Mouse (Mus musculus) C2C12 (cell line): ENCODE results near the gene Hadh. TPM values are rescaled to one million over a fixed set of nuclear protein-coding genes. Genes with fewer than 3 reads are reported as not detected.

ENCODE experiments used
- H3K27me3 ChIP-seq: one replicate; pipeline ENCODE4 v1.6.1; 2011; ENCODE audit not compliant: control insufficient read depth, insufficient read depth, insufficient read length
- H3K36me3 ChIP-seq: one replicate; pipeline ENCODE4 v1.6.1; 2011; ENCODE audit not compliant: control insufficient read depth, insufficient read depth
- H3K4me3 ChIP-seq: one replicate; pipeline ENCODE4 v1.5.1; 2011; ENCODE audit warnings: mild to moderate bottlenecking, control low read depth; ENCODE audit not compliant: poor library complexity, insufficient read depth, severe bottlenecking
- H3K79me2 ChIP-seq: one replicate; pipeline ENCODE4 v1.6.1; 2011; ENCODE audit not compliant: control insufficient read depth, insufficient read depth
- H3K79me3 ChIP-seq: one replicate; pipeline ENCODE4 v1.6.1; 2011; ENCODE audit warnings: low read depth, control low read depth
- H3ac ChIP-seq: one replicate; pipeline ENCODE3; 2011; ENCODE audit warnings: low read depth; ENCODE audit not compliant: control insufficient read depth, insufficient read length
- CEBPB ChIP-seq: IDR thresholded peaks from one replicate; pipeline ENCODE4 v1.6.1; 2011; ENCODE audit warnings: low read depth, mild to moderate bottlenecking, control low read depth, moderate library complexity
- CTCF ChIP-seq: IDR thresholded peaks from one replicate; pipeline ENCODE4 v1.5.1; 2011; ENCODE audit not compliant: control insufficient read depth, insufficient read depth, insufficient read length
- FOSL1 ChIP-seq: IDR thresholded peaks from one replicate; pipeline ENCODE4 v1.8.0; 2011; ENCODE audit warnings: mild to moderate bottlenecking, low read length; ENCODE audit not compliant: poor library complexity, insufficient read depth, severe bottlenecking
- MAX ChIP-seq: IDR thresholded peaks from one replicate; pipeline ENCODE4 v1.6.1; 2011; ENCODE audit warnings: mild to moderate bottlenecking, control low read depth
- MYOD1 ChIP-seq: IDR thresholded peaks from one replicate; pipeline ENCODE4 v1.6.1; 2011; ENCODE audit warnings: low read depth; ENCODE audit not compliant: control insufficient read depth, insufficient read length
- MYOG ChIP-seq: IDR thresholded peaks from one replicate; pipeline ENCODE4 v1.6.1; 2011; ENCODE audit not compliant: control insufficient read depth, insufficient read length; ENCODE audit errors: extremely low read depth
- USF1 ChIP-seq: IDR thresholded peaks from one replicate; pipeline ENCODE4 v1.6.1; 2011; ENCODE audit warnings: low read depth, mild to moderate bottlenecking, control low read depth, moderate library complexity
- polyA plus RNA-seq: library from polyadenylated mRNA; unstranded; fragments of >200 nt; fragmentation: generic; extraction: Trizol; gene quantifications from one replicate; pipeline ENCODE4 v1.2.1, GENCODE M21; 2012; ENCODE audit warnings: missing spikeins

Hadh gene
- polyA plus RNA-seq, 1 experiment, result 65.3 TPM

DNA sequence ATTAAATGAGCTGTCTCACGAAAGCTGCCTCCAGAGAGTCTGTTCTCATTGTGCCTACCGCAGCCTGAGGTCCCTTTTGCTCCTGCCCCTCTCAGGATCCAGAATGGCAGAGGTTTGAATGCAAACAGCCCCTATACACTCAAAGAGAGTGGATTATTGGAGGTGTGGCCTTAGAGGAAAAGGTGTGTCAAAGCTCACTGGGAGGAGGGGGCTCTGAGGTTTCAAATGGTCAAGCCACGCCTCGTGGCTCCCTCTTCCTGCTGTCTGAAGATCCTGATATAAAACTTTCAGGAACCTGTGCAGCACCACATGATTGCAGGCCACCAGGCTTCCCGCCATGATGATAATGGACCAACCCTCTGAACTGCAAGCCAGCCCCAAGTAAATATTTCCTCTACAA lies 24.1 kb downstream of the Hadh start:
- Histone ChIP-seq H3K27me3 (no peaks in the 10 kb centered on the region), H3K36me3 (no peaks in the 10 kb centered on the region), H3K4me3 (no peak overlapping the region), H3K79me3 (no peaks in the 10 kb centered on the region), H3K79me2 (no peaks in the 10 kb centered on the region), H3ac (no peak overlapping the region)
- TF ChIP-seq USF1, result no peak
- TF ChIP-seq FOSL1, result no peak

DNA sequence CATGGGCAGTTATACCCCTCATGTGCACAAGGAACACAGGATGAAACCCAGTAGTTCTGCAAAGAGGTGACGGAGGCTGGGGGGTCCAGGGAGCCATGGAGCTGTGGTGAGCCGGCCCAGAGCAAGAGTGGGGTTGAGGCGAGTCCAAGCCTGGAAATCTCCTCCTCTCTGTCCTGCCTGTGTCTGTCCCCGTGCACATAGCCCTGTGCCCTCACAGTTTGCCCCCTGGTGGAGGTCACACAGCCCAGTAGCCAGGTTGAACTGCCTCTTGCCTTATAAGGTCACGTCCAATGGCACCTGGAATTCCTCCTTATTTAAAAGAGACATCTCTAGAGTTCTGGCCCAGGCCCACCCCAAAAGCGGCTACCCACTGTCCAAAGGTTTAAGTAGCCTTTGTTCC lies 24.5 kb downstream of the Hadh start:
- H3K79me2 ChIP-seq, result no peaks in the 10 kb centered on the region
- H3K36me3 ChIP-seq, result no peaks in the 10 kb centered on the region
- TF ChIP-seq MYOG, result no peak

DNA sequence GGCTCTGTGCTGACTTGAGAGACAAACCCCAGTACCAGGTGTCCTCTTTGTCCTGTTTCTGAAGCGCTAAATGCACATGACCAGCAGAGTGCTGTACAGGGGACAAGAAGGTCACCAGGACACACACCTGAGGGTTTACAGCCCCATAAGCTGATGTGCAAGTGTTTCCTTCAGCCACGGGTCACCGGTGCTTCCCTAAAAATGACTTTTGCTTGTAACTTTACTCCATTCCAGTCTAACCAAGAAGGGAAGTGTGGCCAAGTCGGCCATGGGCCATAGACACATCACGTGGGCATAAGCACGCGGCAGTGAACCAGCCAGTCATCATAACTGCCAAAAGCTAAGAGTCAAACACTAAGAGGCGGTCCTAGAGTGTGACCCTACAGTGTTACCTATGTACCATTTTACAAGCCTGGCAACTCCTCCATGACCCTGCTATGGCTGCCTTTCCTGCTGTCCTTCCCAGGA lies 25.3 kb downstream of the Hadh start:
- Histone ChIP-seq H3K79me2 (no peaks in the 10 kb centered on the region), H3K79me3 (no peaks in the 10 kb centered on the region), H3K27me3 (no peaks in the 10 kb centered on the region), H3K4me3 (no peak overlapping the region), H3ac (no peak overlapping the region), H3K36me3 (no peaks in the 10 kb centered on the region)
- TF ChIP-seq FOSL1 (no peak), USF1 (no peak), MYOG (no peak), CTCF (no peak), MYOD1 (no peak), CEBPB (no peak), MAX (no peak)

More for the DNA sequence above, 24.5 kb downstream of the Hadh start:
- no peak overlapping the region for H3K4me3 ChIP-seq
- no peaks in the 10 kb centered on the region for H3K79me3 ChIP-seq
- no peak overlapping the region for H3ac ChIP-seq
- no peaks in the 10 kb centered on the region for H3K27me3 ChIP-seq

DNA sequence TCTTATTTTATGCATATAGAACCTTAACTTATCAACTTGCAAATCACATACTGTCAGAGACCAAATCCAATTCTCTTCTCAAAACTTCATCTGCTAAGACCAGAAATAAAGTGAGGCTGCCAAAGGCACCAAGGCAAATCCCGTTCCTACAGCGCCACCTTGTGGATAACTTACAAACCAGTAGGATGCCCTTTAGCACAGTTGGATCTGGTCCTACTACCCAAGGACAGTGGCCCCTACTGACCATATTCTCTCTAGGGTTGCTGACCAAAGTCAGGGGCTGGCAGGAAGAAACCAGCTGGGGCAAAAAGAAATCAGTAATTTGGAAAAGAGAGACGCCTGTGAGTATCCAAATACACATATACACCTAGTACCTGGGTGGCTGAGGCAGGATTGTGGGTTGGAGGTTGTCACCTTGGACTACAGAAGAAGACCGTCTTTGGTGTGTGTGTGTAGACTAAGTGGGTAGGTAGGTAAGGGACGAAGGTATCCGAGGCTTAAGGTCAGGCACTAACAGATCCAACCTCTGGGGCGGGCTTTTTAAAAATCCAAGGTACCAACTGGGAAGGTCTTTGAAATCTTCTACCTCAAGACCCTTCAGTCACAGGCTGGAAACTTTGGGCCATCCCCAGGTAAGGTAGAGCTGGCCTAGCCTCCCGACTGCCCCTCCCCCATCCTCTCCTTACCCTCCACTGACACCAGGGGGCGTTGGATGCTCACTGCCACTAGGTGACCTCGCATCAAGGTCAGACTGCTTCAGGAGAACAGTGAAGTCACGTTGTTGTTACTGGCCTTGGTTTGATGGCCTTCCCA lies 25.9 kb downstream of the Hadh start:
- TF ChIP-seq USF1, result no peak
- TF ChIP-seq FOSL1, result no peak
- no peak for TF ChIP-seq MAX
- TF ChIP-seq MYOD1, result no peak
- TF ChIP-seq MYOG, result no peak
- TF ChIP-seq CTCF, result peak; percentile 79
- TF ChIP-seq CEBPB, result no peak
- no peaks in the 10 kb centered on the region for H3K79me2 ChIP-seq
- H3K4me3 ChIP-seq, result no peak overlapping the region
- no peaks in the 10 kb centered on the region for H3K79me3 ChIP-seq
- H3K36me3 ChIP-seq, result no peaks in the 10 kb centered on the region
- H3K27me3 ChIP-seq, result no peaks in the 10 kb centered on the region
- H3ac ChIP-seq, result no peak overlapping the region

DNA sequence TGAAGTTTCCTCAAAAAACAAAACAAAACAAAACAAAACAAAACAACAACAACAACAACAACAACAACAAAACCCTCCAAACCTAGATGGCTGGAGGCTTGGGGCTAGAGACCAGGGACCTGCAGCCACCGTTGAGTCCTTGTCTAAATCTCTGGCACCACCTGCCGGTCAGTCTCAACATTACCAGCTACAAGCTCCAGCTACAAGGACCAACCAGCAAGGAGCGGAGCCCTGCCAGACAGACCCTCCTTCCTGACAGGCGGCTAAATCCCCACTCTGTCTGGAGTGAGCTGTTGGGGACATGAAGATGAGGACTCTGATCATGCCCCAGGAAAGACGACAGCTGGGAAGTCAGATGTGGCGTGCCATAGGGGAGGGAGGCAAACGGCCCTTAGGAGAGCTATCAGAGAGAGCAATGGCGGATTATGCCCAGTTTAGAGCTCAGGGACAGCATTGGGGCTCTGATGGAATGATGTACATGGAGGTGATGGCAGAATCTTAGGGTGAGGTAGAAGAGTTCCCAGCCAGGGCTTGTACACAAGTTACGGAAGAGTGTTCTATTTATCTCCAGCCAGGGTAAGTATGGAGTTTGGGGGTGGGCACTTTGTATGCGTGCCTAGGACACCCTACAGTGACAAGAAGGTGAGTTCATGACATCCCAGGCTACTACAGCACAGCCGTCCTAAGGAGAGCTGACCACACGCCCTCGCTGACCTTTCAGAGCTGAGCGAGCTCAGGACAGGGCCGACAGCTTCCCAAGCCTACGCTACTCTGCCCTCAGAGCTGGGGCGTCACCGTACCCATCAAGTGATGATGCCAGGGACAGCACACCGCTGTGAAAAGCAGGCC lies 33.9 kb downstream of the Hadh start:
- TF ChIP-seq USF1, result no peak
- peak; percentile 83 for TF ChIP-seq CTCF
- no peak for TF ChIP-seq MYOG
- no peak for TF ChIP-seq MYOD1
- H3K79me2 ChIP-seq, result no peaks in the 10 kb centered on the region
- H3ac ChIP-seq, result no peak overlapping the region
- H3K27me3 ChIP-seq, result no peaks in the 10 kb centered on the region
- no peak overlapping the region for H3K4me3 ChIP-seq
- H3K36me3 ChIP-seq, result peaks cover 13% of the 10 kb centered on the region
- H3K79me3 ChIP-seq, result no peaks in the 10 kb centered on the region

DNA sequence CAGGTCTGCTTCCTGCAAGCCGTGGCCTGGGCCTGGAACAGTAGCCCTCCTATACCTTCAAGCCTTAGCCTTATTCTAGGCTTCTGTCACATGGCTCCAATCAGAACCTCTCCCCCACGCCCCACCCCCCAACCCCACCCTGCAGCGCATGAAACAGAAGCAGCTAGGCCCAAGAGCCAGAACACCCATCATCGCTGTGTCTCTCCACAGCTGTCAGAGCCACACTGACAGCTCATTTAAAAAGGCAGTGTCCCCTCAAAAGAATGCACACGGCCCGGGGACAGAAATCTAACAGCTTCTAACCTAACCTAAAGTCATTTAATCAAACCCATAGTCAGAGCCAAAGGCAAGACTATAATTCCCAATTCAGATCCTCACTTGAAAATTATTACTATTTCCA lies 34.8 kb downstream of the Hadh start:
- Histone ChIP-seq H3ac (no peak overlapping the region), H3K36me3 (peaks cover 13% of the 10 kb centered on the region), H3K79me3 (no peaks in the 10 kb centered on the region), H3K4me3 (no peak overlapping the region), H3K27me3 (no peaks in the 10 kb centered on the region), H3K79me2 (no peaks in the 10 kb centered on the region)
- TF ChIP-seq CTCF (no peak), USF1 (no peak), FOSL1 (no peak), MAX (no peak), CEBPB (no peak), MYOD1 (no peak)
